Mouse (Mus musculus): ENCODE data around the gene A830031A19Rik. TPM values are rescaled to one million over a fixed set of nuclear protein-coding genes. Genes with fewer than 3 reads are reported as not detected.

The A830031A19Rik gene
- total and polyA plus RNA-seq, 3 experiments = not detected

- no peaks in the 10 kb centered on the region for H3K36me3 ChIP-seq (ENCODE audit: control insufficient read depth in 1 of 2, insufficient read depth in 2 of 2, low read length in 2 of 2)
Observed at GRCm38 (mm10) chr11:24005445-24006156, 69.3 kb downstream of the A830031A19Rik start.

GRCm38 (mm10) chr11:24000675-24001074 lies 74.2 kb downstream of the A830031A19Rik start:
- Histone ChIP-seq H3K9ac (ENCODE audit: control insufficient read depth, low read depth, low read length, poor library complexity, severe bottlenecking) (no peak overlapping the region), H3K36me3 (ENCODE audit: control insufficient read depth in 1 of 2, insufficient read depth in 2 of 2, low read length in 2 of 2) (no peaks in the 10 kb centered on the region)
- TF ChIP-seq GATA1 (IDR thresholded peaks at IDR 0.05; ENCODE audit: low read depth, low read length) = no peak
- no peak for TF ChIP-seq UBTF (IDR thresholded peaks at IDR 0.05; ENCODE audit: borderline replicate concordance, insufficient read depth, low read depth, low read length)
- TF ChIP-seq KAT2A (conservative IDR thresholded peaks at IDR 0.05; ENCODE audit: low read depth, low read length) = no peak
- no peak for TF ChIP-seq SMC3 (IDR thresholded peaks at IDR 0.05; ENCODE audit: low read depth, low read length)

More at GRCm38 (mm10) chr11:24005445-24006156, 69.3 kb downstream of the A830031A19Rik start:
- Histone ChIP-seq H3K9me3 (replicated peaks; ENCODE audit: insufficient read depth, low read length) (no peaks in the 10 kb centered on the region), H3K4me3 (ENCODE audit: control insufficient read depth in 1 of 2, insufficient read depth in 1 of 2, low read depth in 2 of 2, low read length in 2 of 2) (no peak overlapping the region), H3K9ac (ENCODE audit: control insufficient read depth, low read depth, low read length, poor library complexity, severe bottlenecking) (no peak overlapping the region), H3K27me3 (ENCODE audit: control insufficient read depth in 1 of 2, insufficient read depth in 2 of 2, low read length in 2 of 2) (peaks cover 0 to 1% of the 10 kb centered on the region in 2 experiments; a peak in 1 of 4 replicates), H3K79me2 (ENCODE audit: control insufficient read depth, insufficient read depth, low read length, poor library complexity) (no peaks in the 10 kb centered on the region), H3K4me1 (ENCODE audit: control insufficient read depth in 1 of 2, insufficient read depth in 2 of 2, low read length in 2 of 2) (no peaks in the 10 kb centered on the region), H3K27ac (ENCODE audit: control insufficient read depth, low read depth, low read length) (no peak overlapping the region)
- TF ChIP-seq MAX (IDR thresholded peaks at IDR 0.05; ENCODE audit: low read length) (no peak), POLR2AphosphoS5 (IDR thresholded peaks at IDR 0.05; ENCODE audit: borderline replicate concordance, low read depth, low read length) (no peak), TCF12 (IDR thresholded peaks at IDR 0.05; ENCODE audit: low read depth, low read length) (no peak), MYC (IDR thresholded peaks at IDR 0.05; ENCODE audit: low read depth, low read length) (no peak), MYB (IDR thresholded peaks at IDR 0.05; ENCODE audit: low read depth, low read length) (no peak), JUND (IDR thresholded peaks at IDR 0.05; ENCODE audit: low read depth, low read length) (no peak), ZKSCAN1 (IDR thresholded peaks at IDR 0.05; ENCODE audit: low read depth, low read length) (no peak), USF2 (IDR thresholded peaks at IDR 0.05; ENCODE audit: borderline replicate concordance in 1 of 2, insufficient read depth in 1 of 2, low read depth in 1 of 2, low read length in 2 of 2) (no peak), GABPA (IDR thresholded peaks at IDR 0.05; ENCODE audit: low read depth, low read length) (no peak), BHLHE40 (IDR thresholded peaks at IDR 0.05; ENCODE audit: borderline replicate concordance, low read depth, low read length) (no peak), EP300 (IDR thresholded peaks at IDR 0.05; ENCODE audit: low read depth in 1 of 2, low read length in 2 of 2) (no peak), GATA1 (IDR thresholded peaks at IDR 0.05; ENCODE audit: low read depth, low read length) (no peak), POLR2A (IDR thresholded peaks at IDR 0.05; ENCODE audit: control insufficient read depth in 1 of 2, insufficient read depth in 1 of 2, low read depth in 1 of 2, low read length in 2 of 2, poor library complexity in 1 of 2) (no peak), KAT2A (conservative IDR thresholded peaks at IDR 0.05; ENCODE audit: low read depth, low read length) (no peak), TBP (IDR thresholded peaks at IDR 0.05; ENCODE audit: low read depth, low read length) (no peak), SMC3 (IDR thresholded peaks at IDR 0.05; ENCODE audit: low read depth, low read length) (no peak), USF1 (IDR thresholded peaks at IDR 0.05; ENCODE audit: low read depth, low read length) (no peak), ZMIZ1 (IDR thresholded peaks at IDR 0.05; ENCODE audit: low read depth, low read length) (no peak)
- no peak for DNase-seq (ENCODE audit: low read depth, low spot score)

More at GRCm38 (mm10) chr11:24000675-24001074, 74.2 kb downstream of the A830031A19Rik start:
- Histone ChIP-seq H3K79me2 (ENCODE audit: control insufficient read depth, insufficient read depth, low read length, poor library complexity) (no peaks in the 10 kb centered on the region), H3K9me3 (replicated peaks; ENCODE audit: insufficient read depth, low read length) (no peaks in the 10 kb centered on the region), H3K4me1 (ENCODE audit: control insufficient read depth in 1 of 2, insufficient read depth in 2 of 2, low read length in 2 of 2) (no peaks in the 10 kb centered on the region), H3K27me3 (ENCODE audit: control insufficient read depth in 1 of 2, insufficient read depth in 2 of 2, low read length in 2 of 2) (peaks cover 0 to 7% of the 10 kb centered on the region in 2 experiments; a peak in 3 of 4 replicates), H3K4me3 (ENCODE audit: control insufficient read depth in 1 of 2, insufficient read depth in 1 of 2, low read depth in 2 of 2, low read length in 2 of 2) (no peak overlapping the region), H3K27ac (ENCODE audit: control insufficient read depth, low read depth, low read length) (no peak overlapping the region)
- DNase-seq (ENCODE audit: low read depth, low spot score) = no peak

Other genes with a start within 250 kb of the A830031A19Rik start
- gene Papolg, start 179.8 kb downstream of the A830031A19Rik start, total RNA-seq (2012; rRNA removed) = 6.5 and 7.9 TPM in 2 replicates
- 1 to 10 TPM in 1 of 2 experiments, not detected in 1; 7.9 TPM for gene Papolg, start 179.8 kb downstream of the A830031A19Rik start, polyA plus RNA-seq (2012; ENCODE audit: insufficient read depth in 1 of 2, insufficient read length in 2 of 2, low read depth in 1 of 2, low replicate concordance in 2 of 2, missing spikeins in 1 of 2)
- gene Bcl11a, start 3.0 kb upstream of the A830031A19Rik start, total RNA-seq (2012; rRNA removed) = 37.0 and 43.8 TPM in 2 replicates
- 100 to 1,000 TPM in 1 of 2 experiments, 10 to 100 TPM in 1; 83.8 to 112 TPM for gene Bcl11a, start 3.0 kb upstream of the A830031A19Rik start, polyA plus RNA-seq (2012; ENCODE audit: insufficient read depth in 1 of 2, insufficient read length in 2 of 2, low read depth in 1 of 2, low replicate concordance in 2 of 2, missing spikeins in 1 of 2)

Measured in MEL (cell line).